Mouse (Mus musculus) right cerebral cortex, adult 18-20 months (tissue): Measurements from ENCODE around the gene Rsc1a1.
A peak's percentile ranks its signal among the peaks of the same experiment; 100 is the strongest.

Experiments
- DNase-seq: peaks from one replicate; pipeline ENCODE4 v3.0.0; 2022; ENCODE audit warnings: mixed read lengths

Rsc1a1 gene

GRCm38 (mm10) chr4:141688505-141688904 is 3.1 kb upstream of the Rsc1a1 start:
- DNase-seq: no peak

- DNase-seq: no peak
These were observed 1.1 kb upstream of the Rsc1a1 start for GRCm38 (mm10) chr4:141686525-141686924.

- DNase-seq: no peak
These were observed 694 bp upstream of the Rsc1a1 start for GRCm38 (mm10) chr4:141686093-141686492.

GRCm38 (mm10) chr4:141682706-141683230 is 2.6 kb downstream of the Rsc1a1 start:
- DNase-seq: no peak

- no peak for DNase-seq
These were observed 3.6 kb downstream of the Rsc1a1 start for GRCm38 (mm10) chr4:141681767-141682166.

GRCm38 (mm10) chr4:141680892-141681291 is 4.5 kb downstream of the Rsc1a1 start:
- DNase-seq: no peak

- no peak for DNase-seq
These were observed 6.4 kb downstream of the Rsc1a1 start for GRCm38 (mm10) chr4:141679016-141679415.

GRCm38 (mm10) chr4:141676462-141676979 is 8.9 kb downstream of the Rsc1a1 start:
- DNase-seq: no peak

GRCm38 (mm10) chr4:141672325-141672724 is 13.1 kb downstream of the Rsc1a1 start:
- no peak for DNase-seq

GRCm38 (mm10) chr4:141671389-141671788 is 14.0 kb downstream of the Rsc1a1 start:
- DNase-seq: no peak

GRCm38 (mm10) chr4:141669898-141670712 is 15.3 kb downstream of the Rsc1a1 start:
- no peak for DNase-seq

GRCm38 (mm10) chr4:141664799-141665198 is 20.6 kb downstream of the Rsc1a1 start, which contains the start of gene Plekhm2:
Plekhm2 (minus strand) TSS chr4:141664899.
- no peak for DNase-seq

- peak; percentile 79 for DNase-seq
These were observed 21.2 kb downstream of the Rsc1a1 start for GRCm38 (mm10) chr4:141664011-141664745.

- DNase-seq: no peak
These were observed 22.1 kb downstream of the Rsc1a1 start for GRCm38 (mm10) chr4:141663122-141663931.

- DNase-seq: no peak
These were observed 24.5 kb downstream of the Rsc1a1 start for GRCm38 (mm10) chr4:141660884-141661283.

GRCm38 (mm10) chr4:141659739-141660138 is 25.7 kb downstream of the Rsc1a1 start:
- DNase-seq: no peak

- no peak for DNase-seq
These were observed 26.4 kb downstream of the Rsc1a1 start for GRCm38 (mm10) chr4:141658846-141659484.

- DNase-seq: no peak
These were observed 28.5 kb downstream of the Rsc1a1 start for GRCm38 (mm10) chr4:141656932-141657331.

- DNase-seq: peak; percentile 48
These were observed 29.3 kb downstream of the Rsc1a1 start for GRCm38 (mm10) chr4:141655908-141656608.

- no peak for DNase-seq
These were observed 30.9 kb downstream of the Rsc1a1 start for GRCm38 (mm10) chr4:141654509-141654908.

- DNase-seq: no peak
These were observed 31.6 kb downstream of the Rsc1a1 start for GRCm38 (mm10) chr4:141653813-141654212.
